ENCODE assay signal across 15 mouse cellular contexts in genomic region chr19:45438191-45438590, GRCm38 (mm10).
"Had no signal": no experiment of that assay in that cellular context is flagged by ENCODE, and none has a peak within 500 bp of the region (broad histone marks: within the 10 kb centered on the region; RNA-seq: fewer than 3 reads in every experiment).

No protein-coding gene starts in this region.

- DNase-seq: liver, embryonic 13.5 days; liver, postnatal 0 days; lung, adult 2 months; lung, postnatal 36 days; midbrain, embryonic 14.5 days; right cerebral cortex, postnatal 14 days; spleen, adult 18-20 months; thymus, adult 18-20 months had no signal

- H3K27ac ChIP-seq: liver, embryonic 13.5 days; liver, embryonic 15.5 days; lung, embryonic 15.5 days; macrophage; midbrain, embryonic 12.5 days had no signal

- ATAC-seq: liver, postnatal 0 days; lung, postnatal 0 days; midbrain, embryonic 16.5 days had no signal

- H3K36me3 ChIP-seq: lung, embryonic 15.5 days; midbrain, embryonic 12.5 days had no signal

- H3K9ac ChIP-seq: liver, embryonic 13.5 days; liver, embryonic 15.5 days; liver, postnatal 0 days; lung, embryonic 15.5 days; midbrain, embryonic 12.5 days had no signal

- H3K9me3 ChIP-seq: liver, embryonic 13.5 days; liver, embryonic 15.5 days; lung, embryonic 15.5 days; megakaryocyte, embryonic 14.5 days; midbrain, embryonic 12.5 days had no signal

- H3K4me3 ChIP-seq: liver, embryonic 13.5 days; liver, embryonic 15.5 days; lung, embryonic 15.5 days; megakaryocyte, embryonic 14.5 days; midbrain, embryonic 12.5 days had no signal

- H3K4me1 ChIP-seq: lung, embryonic 15.5 days; megakaryocyte, embryonic 14.5 days had no signal

- H3K4me2 ChIP-seq: liver, embryonic 13.5 days; liver, embryonic 15.5 days; lung, embryonic 15.5 days; midbrain, embryonic 12.5 days had no signal

- H3K27me3 ChIP-seq: liver, embryonic 13.5 days; liver, embryonic 15.5 days; lung, embryonic 15.5 days; megakaryocyte, embryonic 14.5 days had no signal
